Mouse (Mus musculus) hindbrain, postnatal 0 days (tissue): Measurements from ENCODE around the gene Kctd19. TPM values are rescaled to one million over a fixed set of nuclear protein-coding genes. Genes with fewer than 3 reads are reported as not detected.

Source experiments
- ATAC-seq: fragments of 200-750 bp; cut with Nextera tagmentation; 2 replicates; pipeline ENCODE4 v1.8.0; 2017; ENCODE audit warnings: mild to moderate bottlenecking, moderate TSS enrichment, moderate library complexity
- DNase-seq: peaks from one replicate; pipeline ENCODE4 v3.0.0-alpha.2; 2015; ENCODE audit warnings: low spot score
- H3K27ac ChIP-seq: fragments of 300-500 bp; sonication (generic); 2 replicates; pipeline ENCODE4 v1.5.1; 2014; ENCODE audit warnings: mild to moderate bottlenecking
- H3K27me3 ChIP-seq: fragments of 300-500 bp; sonication (generic); 2 replicates; pipeline ENCODE4 v1.6.1; 2014; ENCODE audit warnings: low read length, mixed read lengths; ENCODE audit not compliant: insufficient read depth
- H3K36me3 ChIP-seq: fragments of 300-500 bp; sonication (generic); 2 replicates; pipeline ENCODE4 v1.6.1; 2014; ENCODE audit warnings: low read length, mixed read lengths; ENCODE audit not compliant: insufficient read depth
- H3K4me1 ChIP-seq: fragments of 300-500 bp; sonication (generic); 2 replicates; pipeline ENCODE4 v1.6.1; 2014; ENCODE audit warnings: antibody characterized with exemption, low read length, mixed read lengths; ENCODE audit not compliant: insufficient read depth
- H3K4me2 ChIP-seq: fragments of 300-500 bp; sonication (generic); 2 replicates; pipeline ENCODE4 v1.6.1; 2014; ENCODE audit warnings: low read depth, mild to moderate bottlenecking, low read length, moderate library complexity, mixed read lengths
- H3K4me3 ChIP-seq: fragments of 300-500 bp; sonication (generic); 2 replicates; pipeline ENCODE4 v1.5.1; 2014; ENCODE audit warnings: low read length
- H3K9ac ChIP-seq: fragments of 300-500 bp; sonication (generic); replicated peaks from 2 replicates; pipeline ENCODE4 v1.6.1; 2014; ENCODE audit warnings: mild to moderate bottlenecking, low read length, moderate library complexity, mixed read lengths
- H3K9me3 ChIP-seq: fragments of 300-500 bp; sonication (generic); 2 replicates; pipeline ENCODE4 v1.6.1; 2016; ENCODE audit warnings: low read length, mixed read lengths
- CTCF ChIP-seq: IDR thresholded peaks from 2 replicates; pipeline ENCODE4 v1.5.1; 2016; ENCODE audit warnings: antibody characterized with exemption, control low read depth, low read depth
- WGBS: fragments of 180-500 bp; shearing (Covaris S2); extraction: QIAGEN DNeasy Blood & Tissue Kit; methylation state at CpG from one replicate; pipeline ENCODE4 v1.1.7; 2014; 5-methylcytosine and 5-hydroxymethylcytosine counted together
- polyA plus RNA-seq: library from polyadenylated mRNA; unstranded; fragments of >200 nt; fragmentation: Nextera tagmentation; extraction: Ambion mirVana; gene quantifications from 2 replicates; pipeline ENCODE4 v1.2.1, GENCODE M21; 2015
- total RNA-seq: library from RNA; depleted of rRNA; stranded (reverse); fragments of >200 nt; gene quantifications from 2 replicates; pipeline ENCODE4 v1.2.3, GENCODE M21; 2014

Gene Kctd19
- total and polyA plus RNA-seq, 2 experiments from 2014 or later = 0.09 to 0.16 TPM

DNA sequence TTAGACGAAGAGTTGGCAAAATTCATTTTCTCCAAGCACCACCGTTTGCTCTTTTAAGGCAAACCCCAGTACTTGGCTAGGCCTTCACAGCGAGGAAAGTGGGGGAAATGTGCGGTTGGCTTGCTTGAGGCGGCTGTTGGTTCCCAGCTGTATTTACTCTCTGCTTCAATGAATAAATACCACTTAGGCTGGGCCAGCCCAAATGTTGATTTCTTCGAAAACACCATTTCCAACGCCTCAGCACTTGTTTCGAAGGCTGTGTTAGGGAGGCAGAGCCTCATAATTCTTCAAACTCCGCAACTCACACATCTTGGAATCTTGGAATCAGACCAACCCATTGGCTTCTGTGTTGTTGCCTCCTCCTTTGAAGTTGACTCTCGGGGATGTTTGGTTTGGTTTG, 6.9 kb downstream of the Kctd19 start:
- Histone ChIP-seq H3K36me3 (no peaks in the 10 kb centered on the region), H3K4me2 (no peak overlapping the region), H3K9me3 (no peaks in the 10 kb centered on the region), H3K27ac (no peak overlapping the region), H3K4me3 (no peak overlapping the region), H3K4me1 (no peaks in the 10 kb centered on the region), H3K27me3 (no peaks in the 10 kb centered on the region), H3K9ac (no peak overlapping the region)
- 65% methylated on average over 10 of the region's 10 CpGs for WGBS
- ATAC-seq (no peak), DNase-seq (no peak)
- TF ChIP-seq CTCF = no peak

DNA sequence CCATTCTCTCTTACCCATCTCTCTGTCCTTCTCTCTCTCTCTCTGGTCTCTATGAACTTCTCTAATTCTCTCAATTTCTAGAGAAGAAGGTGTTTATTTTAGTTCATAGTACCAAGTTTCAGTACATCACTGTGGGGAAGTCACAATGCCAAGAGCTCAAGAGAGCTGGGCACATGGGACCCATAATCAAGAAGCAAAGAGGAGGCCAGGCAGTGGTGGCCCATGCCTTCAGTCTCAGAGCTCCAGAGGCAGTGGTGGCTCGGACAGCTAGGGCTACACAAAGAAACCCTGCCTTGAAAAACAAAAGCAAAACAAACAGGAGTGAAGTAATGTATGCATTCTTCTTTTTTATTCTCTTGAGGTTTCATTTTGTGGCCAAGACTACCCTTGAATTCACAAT, 8.8 kb downstream of the Kctd19 start:
- H3K4me1 ChIP-seq = no peaks in the 10 kb centered on the region
- DNase-seq (no peak), ATAC-seq (no peak)
- H3K4me2 ChIP-seq = no peak overlapping the region
- no peaks in the 10 kb centered on the region for H3K36me3 ChIP-seq
- no peak overlapping the region for H3K27ac ChIP-seq
- H3K9ac ChIP-seq = no peak overlapping the region
- no peak for TF ChIP-seq CTCF
- no peaks in the 10 kb centered on the region for H3K27me3 ChIP-seq
- 43% methylated on average over 1 of the region's 1 CpGs for WGBS
- no peak overlapping the region for H3K4me3 ChIP-seq
- H3K9me3 ChIP-seq = no peaks in the 10 kb centered on the region

GRCm38 (mm10) chr8:105403467-105403866, 9.8 kb downstream of the Kctd19 start:
- DNase-seq (no peak), ATAC-seq (no peak)
- Histone ChIP-seq H3K27me3 (no peaks in the 10 kb centered on the region), H3K4me3 (no peak overlapping the region), H3K4me2 (no peak overlapping the region), H3K27ac (no peak overlapping the region), H3K9me3 (no peaks in the 10 kb centered on the region), H3K36me3 (no peaks in the 10 kb centered on the region), H3K4me1 (no peaks in the 10 kb centered on the region), H3K9ac (no peak overlapping the region)
- TF ChIP-seq CTCF = no peak
- WGBS = 86% methylated on average over 8 of the region's 8 CpGs

GRCm38 (mm10) chr8:105400016-105400415, 13.3 kb downstream of the Kctd19 start:
- Histone ChIP-seq H3K4me3 (no peak overlapping the region), H3K27ac (no peak overlapping the region), H3K27me3 (no peaks in the 10 kb centered on the region), H3K9ac (no peak overlapping the region), H3K9me3 (no peaks in the 10 kb centered on the region), H3K4me1 (no peaks in the 10 kb centered on the region), H3K4me2 (no peak overlapping the region), H3K36me3 (no peaks in the 10 kb centered on the region)
- ATAC-seq (no peak), DNase-seq (no peak)
- TF ChIP-seq CTCF = no peak
- WGBS = 84% methylated on average over 5 of the region's 5 CpGs

GRCm38 (mm10) chr8:105397747-105398146, 15.6 kb downstream of the Kctd19 start:
- H3K9me3 ChIP-seq = no peaks in the 10 kb centered on the region
- H3K27me3 ChIP-seq = no peaks in the 10 kb centered on the region
- ATAC-seq = no peak
- no peak overlapping the region for H3K27ac ChIP-seq
- H3K4me1 ChIP-seq = no peaks in the 10 kb centered on the region
- DNase-seq = peak; percentile 81
- H3K4me2 ChIP-seq = no peak overlapping the region
- 38% methylated on average over 3 of the region's 3 CpGs for WGBS
- no peaks in the 10 kb centered on the region for H3K36me3 ChIP-seq
- TF ChIP-seq CTCF = peak; percentile 69
- no peak overlapping the region for H3K9ac ChIP-seq
- H3K4me3 ChIP-seq = no peak overlapping the region

DNA sequence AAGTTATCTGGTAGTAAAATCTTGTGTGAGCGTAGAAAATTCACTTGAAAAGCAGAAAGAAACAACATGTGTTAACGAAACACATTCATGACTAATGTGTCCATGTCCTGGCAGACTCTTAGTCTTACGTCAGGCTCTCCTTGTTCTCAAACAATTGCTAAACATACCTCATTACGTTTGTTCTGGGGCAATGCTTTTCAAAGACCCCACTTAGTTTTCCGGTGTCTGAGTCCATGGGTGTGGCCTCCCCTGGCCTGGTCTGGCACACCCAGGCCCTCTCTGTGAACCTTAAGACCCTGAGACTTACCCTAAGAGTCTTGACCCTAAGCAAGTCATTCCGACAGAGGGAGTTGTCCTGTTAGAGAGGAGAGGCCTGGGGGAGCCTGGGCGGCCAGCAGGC, 19.4 kb downstream of the Kctd19 start:
- no peak for ATAC-seq

GRCm38 (mm10) chr8:105393089-105393787, 20.1 kb downstream of the Kctd19 start:
- WGBS = 84% methylated on average over 12 of the region's 12 CpGs
- ATAC-seq = no peak

More for the DNA sequence above, 19.4 kb downstream of the Kctd19 start:
- Histone ChIP-seq H3K36me3 (no peaks in the 10 kb centered on the region), H3K27me3 (no peaks in the 10 kb centered on the region), H3K9ac (no peak overlapping the region), H3K4me2 (no peak overlapping the region), H3K9me3 (no peaks in the 10 kb centered on the region), H3K4me1 (no peaks in the 10 kb centered on the region), H3K4me3 (no peak overlapping the region), H3K27ac (no peak overlapping the region)
- DNase-seq = no peak
- no peak for TF ChIP-seq CTCF
- WGBS = 63% methylated on average over 7 of the region's 7 CpGs

More at GRCm38 (mm10) chr8:105393089-105393787, 20.1 kb downstream of the Kctd19 start:
- no peak for TF ChIP-seq CTCF
- no peak for DNase-seq
- H3K27ac ChIP-seq = no peak overlapping the region
- no peaks in the 10 kb centered on the region for H3K27me3 ChIP-seq
- no peaks in the 10 kb centered on the region for H3K36me3 ChIP-seq
- no peak overlapping the region for H3K4me3 ChIP-seq
- H3K9ac ChIP-seq = no peak overlapping the region
- H3K9me3 ChIP-seq = no peaks in the 10 kb centered on the region
- H3K4me2 ChIP-seq = no peak overlapping the region
- no peaks in the 10 kb centered on the region for H3K4me1 ChIP-seq
